Mouse (Mus musculus) urinary bladder, postnatal 14 days (tissue): Measurements from ENCODE around the gene Mgat2.

Experiments
- DNase-seq: peaks from one replicate; pipeline ENCODE4 v3.0.0; 2021; ENCODE audit warnings: low spot score

Mgat2 gene

DNA sequence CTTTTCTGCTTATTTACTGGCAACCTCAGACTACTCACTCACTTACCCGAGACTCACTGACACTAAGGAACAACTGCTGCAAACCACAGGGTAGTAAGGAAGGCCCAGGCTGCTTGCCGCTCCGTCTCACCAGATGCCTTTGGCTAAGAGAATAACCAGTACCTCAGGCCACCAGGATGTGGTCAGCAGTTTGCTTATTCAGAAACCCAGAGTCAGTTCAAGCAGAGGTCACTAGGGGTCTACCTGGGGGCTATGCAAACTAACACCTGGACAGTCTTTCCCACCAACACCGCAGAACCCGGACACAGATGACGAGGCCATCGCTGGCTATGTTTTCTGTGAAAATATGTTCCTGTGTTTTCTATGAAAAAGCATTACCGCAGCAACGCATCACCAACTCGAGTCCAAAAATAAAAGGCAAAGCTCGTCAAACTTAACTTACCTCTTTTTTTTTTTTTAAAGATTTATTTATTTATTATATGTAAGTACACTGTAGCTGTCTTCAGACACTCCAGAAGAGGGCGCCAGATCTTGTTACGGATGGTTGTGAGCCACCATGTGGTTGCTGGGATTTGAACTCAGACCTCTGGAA, 29.3 kb downstream of the Mgat2 start:
- DNase-seq: no peak

DNA sequence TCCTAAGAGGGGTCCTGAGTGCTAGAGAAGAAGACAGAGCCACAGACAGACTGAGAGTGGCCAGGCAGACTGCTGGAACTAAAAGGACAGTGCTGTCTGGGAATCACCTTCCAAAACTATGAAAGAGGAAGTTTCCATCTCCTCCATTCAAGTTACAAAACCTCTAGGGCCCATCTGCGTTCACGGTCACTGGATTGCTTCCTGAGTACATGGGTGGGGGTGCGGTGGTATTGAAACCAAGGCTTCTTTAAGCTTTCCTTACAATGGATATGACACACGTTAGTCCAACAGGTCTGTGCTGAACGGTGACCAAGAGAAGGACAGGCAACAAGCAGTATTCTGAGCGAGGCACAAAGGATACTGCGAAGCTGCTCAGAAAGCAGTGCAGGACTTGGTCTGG, 30.4 kb downstream of the Mgat2 start:
- DNase-seq: no peak

DNA sequence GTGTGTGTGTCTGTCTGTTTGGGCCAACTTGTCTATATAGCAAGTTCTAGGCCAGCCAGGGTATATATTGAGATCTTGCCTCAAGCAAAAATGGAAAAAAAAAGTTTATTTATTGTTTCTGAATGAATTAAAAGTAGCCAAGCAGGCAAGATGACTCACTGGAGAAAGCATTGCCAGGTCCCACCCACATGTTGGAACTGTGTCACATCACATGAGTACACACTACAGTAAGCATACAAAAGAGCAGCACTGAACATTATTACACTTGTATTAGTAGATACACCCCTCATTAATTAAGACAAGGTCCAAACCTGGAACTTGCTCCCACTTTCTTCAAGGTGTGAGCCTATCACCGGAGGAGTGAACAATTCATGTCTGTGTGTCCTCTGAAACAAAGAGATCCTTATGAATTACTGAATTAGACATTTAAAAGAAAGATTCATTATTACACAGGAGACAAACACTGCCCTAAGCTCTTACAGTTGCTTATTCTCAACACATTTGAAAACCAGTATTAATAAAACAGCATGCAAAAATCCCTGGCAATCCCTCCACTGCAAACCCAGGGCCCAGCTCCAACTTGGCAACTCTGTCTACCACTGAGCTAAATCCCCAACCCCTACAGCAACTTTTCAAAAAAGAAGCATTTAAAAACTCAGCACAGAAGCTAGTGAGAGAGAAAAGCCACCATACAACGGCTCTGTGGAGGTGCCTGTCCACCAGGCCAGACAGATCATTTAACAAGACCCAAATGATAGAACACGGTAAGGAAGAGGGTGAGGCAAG, 31.2 kb downstream of the Mgat2 start:
- DNase-seq: peak; percentile 76

DNA sequence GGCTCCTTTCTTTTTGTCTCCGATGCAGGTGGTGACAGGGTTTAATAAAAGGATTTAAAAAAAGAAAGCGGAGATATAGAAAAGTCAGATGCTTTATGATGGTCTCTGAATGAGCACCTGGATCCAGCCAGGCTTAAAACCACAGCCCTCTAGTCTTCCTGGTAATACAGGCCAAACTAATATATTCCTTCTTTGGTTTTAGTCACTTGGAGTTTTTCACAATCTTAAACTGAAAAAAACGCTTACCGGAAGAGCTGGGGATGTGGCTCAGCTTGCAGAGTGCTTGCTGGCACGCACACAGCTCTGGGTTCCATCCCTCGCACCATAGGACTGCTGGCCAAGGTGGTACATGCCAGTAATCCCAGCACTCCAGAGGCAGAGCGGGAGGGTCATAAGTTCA, 32.6 kb downstream of the Mgat2 start:
- no peak for DNase-seq

DNA sequence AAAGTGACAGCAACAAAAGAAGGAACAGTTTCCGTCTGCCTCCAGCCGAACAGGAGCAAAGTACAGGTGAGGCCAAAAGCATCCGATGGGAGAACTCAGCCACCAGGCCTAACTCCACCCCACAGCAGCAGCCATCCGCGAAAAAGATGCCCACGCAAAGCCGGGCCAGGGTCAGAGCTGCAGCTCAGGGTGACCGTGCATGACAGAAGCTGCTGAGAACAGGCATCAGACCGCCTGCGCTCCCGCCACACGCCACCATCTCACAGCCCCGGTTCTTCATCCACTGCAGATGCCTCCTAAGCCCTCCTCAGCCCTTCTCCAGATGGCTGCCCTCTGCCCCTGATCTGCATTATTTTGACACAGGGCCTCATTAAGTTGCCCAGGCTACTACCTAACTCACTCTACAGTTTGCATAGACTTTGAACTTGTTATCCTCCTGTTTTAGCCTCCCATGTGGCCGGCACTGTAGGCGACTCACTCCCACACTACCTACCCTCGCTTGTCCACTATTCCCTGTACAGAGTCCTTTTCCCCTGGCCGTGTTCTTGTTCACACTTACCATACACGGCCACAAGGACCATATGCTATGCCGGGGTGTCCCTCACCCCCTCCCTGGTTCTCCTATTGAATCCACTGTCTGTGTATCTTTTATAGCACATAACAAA, 36.8 kb downstream of the Mgat2 start:
- DNase-seq: no peak

DNA sequence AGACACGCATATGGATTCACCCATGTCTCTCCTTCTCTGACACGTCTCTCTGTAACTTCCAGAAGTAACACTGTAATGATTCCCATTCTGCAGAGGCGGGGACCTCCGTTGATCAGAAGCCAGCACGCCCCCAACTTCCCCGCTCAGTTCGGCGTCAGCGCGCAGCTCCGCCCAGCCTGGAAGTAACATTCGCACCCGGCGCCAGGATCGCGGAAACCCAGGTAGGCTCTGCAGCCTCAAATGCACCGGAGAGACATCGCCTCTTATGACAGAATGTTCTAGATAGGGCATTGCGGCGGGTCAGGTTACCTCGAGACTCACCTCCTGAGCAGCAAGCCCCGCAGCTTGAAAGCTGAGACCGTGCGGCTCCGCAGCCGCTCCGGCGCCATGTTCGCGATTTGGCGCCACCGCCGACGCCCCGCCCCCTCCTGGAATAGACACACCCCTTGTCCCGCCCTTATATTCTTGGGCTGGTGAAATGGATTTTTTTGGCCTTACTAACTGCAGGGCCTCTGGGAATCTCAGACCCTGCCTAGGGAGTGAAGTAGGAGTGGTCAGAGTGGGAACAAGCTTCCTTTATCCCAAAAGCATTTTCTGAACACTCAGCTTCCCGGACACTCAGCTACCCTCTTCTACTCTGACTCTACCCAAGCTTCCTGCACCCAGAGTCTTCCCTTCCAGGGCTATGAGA, 44.0 kb downstream of the Mgat2 start, which contains the start of gene Pole2:
Gene Pole2, minus strand, starts transcription at position 420 of the 691 bp plus-strand sequence.
- DNase-seq: peak; percentile 90

DNA sequence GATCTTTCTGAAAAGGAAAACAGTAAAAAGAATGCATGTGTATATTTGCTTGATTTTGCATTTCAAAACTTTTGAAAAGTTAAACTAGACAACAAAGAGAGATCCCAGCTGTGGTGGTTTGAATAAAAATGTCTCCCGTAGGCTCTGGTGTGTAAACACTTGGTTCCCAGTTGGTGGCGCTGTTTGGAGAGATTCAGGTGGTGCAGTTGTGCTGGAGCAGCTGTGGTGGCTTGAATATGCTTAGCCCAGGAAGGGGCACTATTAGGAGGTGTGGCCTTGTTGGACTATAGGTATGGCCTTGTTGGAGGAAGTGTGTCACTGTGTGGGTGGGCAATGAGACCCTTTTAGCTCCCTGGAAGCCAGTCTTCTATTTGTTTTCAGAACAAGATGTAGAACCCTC, 45.3 kb downstream of the Mgat2 start:
- no peak for DNase-seq

DNA sequence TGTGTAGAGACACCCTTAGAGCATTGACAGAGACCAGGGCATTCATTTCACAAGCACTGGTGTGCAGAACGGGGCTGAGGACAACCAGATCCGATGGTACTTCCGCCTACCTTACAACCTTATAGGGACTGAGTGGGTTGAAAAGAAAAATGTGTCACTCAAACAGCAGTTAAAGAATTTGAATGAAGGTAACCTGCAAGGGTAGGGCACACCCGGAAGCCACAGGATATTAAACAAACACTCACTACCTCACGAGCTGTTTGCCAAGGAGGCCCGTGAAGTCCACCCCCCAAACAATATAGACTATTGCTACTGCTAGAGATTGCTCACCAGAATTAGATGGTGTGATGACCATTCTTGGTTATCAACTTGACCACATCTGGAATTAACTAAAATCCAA, 51.8 kb downstream of the Mgat2 start:
- DNase-seq: no peak
